Mouse (Mus musculus) ES-E14 (cell line): ENCODE measurements around the gene Abca2.

Experiments used
- HCFC1 ChIP-seq: IDR thresholded peaks from 2 replicates; pipeline ENCODE4 v1.6.1; 2012; ENCODE audit warnings: low read length, inconsistent platforms, borderline replicate concordance; ENCODE audit not compliant: insufficient read depth
- MAFK ChIP-seq: IDR thresholded peaks from 2 replicates; pipeline ENCODE4 v1.6.1; 2014; ENCODE audit warnings: mild to moderate bottlenecking, low read depth, low read length, inconsistent platforms; ENCODE audit not compliant: insufficient read depth
- ZNF384 ChIP-seq: IDR thresholded peaks from 2 replicates; pipeline ENCODE4 v1.6.1; 2012; ENCODE audit warnings: low read depth, low read length, inconsistent platforms

DNA sequence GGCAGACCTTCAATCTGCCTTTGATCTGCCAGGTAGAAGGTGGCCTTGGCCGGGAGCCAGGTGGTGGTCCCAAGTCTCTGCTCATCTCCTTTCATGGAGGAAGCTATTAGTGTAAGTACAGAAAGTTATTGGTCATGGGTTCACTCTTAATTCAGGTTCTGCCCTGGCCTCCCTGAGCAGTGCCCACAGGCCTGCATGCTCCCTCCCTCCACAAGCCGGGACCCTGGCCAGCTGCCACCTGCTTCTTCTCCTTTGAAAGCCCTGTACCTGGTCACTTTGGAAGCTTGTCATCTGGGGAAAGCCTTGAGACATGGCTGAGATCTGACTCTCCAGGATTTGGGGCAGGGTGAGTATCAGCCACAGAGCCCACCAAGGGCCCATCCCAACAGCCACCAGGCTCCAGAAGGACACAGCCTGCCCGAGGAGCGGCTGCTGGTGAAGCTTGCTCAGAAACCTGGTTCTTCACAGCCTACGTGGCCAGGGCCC lies 65.0 kb downstream of the Abca2 start, which contains the start of gene Lcn12:
- no peak for TF ChIP-seq MAFK
- no peak for TF ChIP-seq ZNF384
- no peak for TF ChIP-seq HCFC1
